Mouse (Mus musculus) heart, embryonic 13.5 days (tissue): ENCODE data around the gene Pnkd. TPM values are rescaled to one million over a fixed set of nuclear protein-coding genes. Genes with fewer than 3 reads are reported as not detected.
A peak's percentile ranks its signal among the peaks of the same experiment; 100 is the strongest.

Experiments
- ATAC-seq: fragments of 200-750 bp; cut with Nextera tagmentation; 2 replicates; pipeline ENCODE4 v1.8.0; 2017; ENCODE audit warnings: moderate TSS enrichment; ENCODE audit not compliant: insufficient number of reproducible peaks, low FRiP score, low TSS enrichment; ENCODE audit errors: extremely low read depth
- H3K27ac ChIP-seq: fragments of 300-500 bp; sonication (generic); replicated peaks from 2 replicates; pipeline ENCODE4 v1.5.1; 2015; ENCODE audit warnings: moderate library complexity, mild to moderate bottlenecking, inconsistent platforms
- H3K27me3 ChIP-seq: fragments of 300-500 bp; sonication (generic); replicated peaks from 2 replicates; pipeline ENCODE4 v1.6.1; 2015; ENCODE audit warnings: mild to moderate bottlenecking, inconsistent platforms
- H3K36me3 ChIP-seq: fragments of 300-500 bp; sonication (generic); 2 replicates; pipeline ENCODE4 v1.6.1; 2015; ENCODE audit warnings: mild to moderate bottlenecking, inconsistent platforms
- H3K4me1 ChIP-seq: fragments of 300-500 bp; sonication (generic); 2 replicates; pipeline ENCODE4 v1.6.1; 2015; ENCODE audit warnings: inconsistent platforms
- H3K4me2 ChIP-seq: fragments of 300-500 bp; sonication (generic); 2 replicates; pipeline ENCODE4 v1.6.1; 2015; ENCODE audit warnings: inconsistent platforms, mild to moderate bottlenecking, moderate library complexity
- H3K4me3 ChIP-seq: fragments of 300-500 bp; sonication (generic); 2 replicates; pipeline ENCODE4 v1.5.1; 2015; ENCODE audit warnings: moderate library complexity, mild to moderate bottlenecking, inconsistent platforms
- H3K9ac ChIP-seq: fragments of 300-500 bp; sonication (generic); 2 replicates; pipeline ENCODE4 v1.6.1; 2015; ENCODE audit warnings: inconsistent platforms, mild to moderate bottlenecking, moderate library complexity
- H3K9me3 ChIP-seq: fragments of 300-500 bp; sonication (generic); 2 replicates; pipeline ENCODE4 v1.6.1; 2016; ENCODE audit warnings: inconsistent platforms
- WGBS: fragments of 180-500 bp; shearing (Covaris S2); methylation state at CpG from one replicate; pipeline ENCODE4 v1.1.7; 2015; ENCODE audit warnings: mixed read lengths; 5-methylcytosine and 5-hydroxymethylcytosine counted together
- polyA plus RNA-seq: library from polyadenylated mRNA; unstranded; fragments of >200 nt; fragmentation: Nextera tagmentation; extraction: Ambion mirVana; gene quantifications from 2 replicates; pipeline ENCODE4 v1.2.1, GENCODE M21; 2015

Gene Pnkd
- polyA plus RNA-seq, 1 experiment from 2014 or later, result 227 TPM

DNA sequence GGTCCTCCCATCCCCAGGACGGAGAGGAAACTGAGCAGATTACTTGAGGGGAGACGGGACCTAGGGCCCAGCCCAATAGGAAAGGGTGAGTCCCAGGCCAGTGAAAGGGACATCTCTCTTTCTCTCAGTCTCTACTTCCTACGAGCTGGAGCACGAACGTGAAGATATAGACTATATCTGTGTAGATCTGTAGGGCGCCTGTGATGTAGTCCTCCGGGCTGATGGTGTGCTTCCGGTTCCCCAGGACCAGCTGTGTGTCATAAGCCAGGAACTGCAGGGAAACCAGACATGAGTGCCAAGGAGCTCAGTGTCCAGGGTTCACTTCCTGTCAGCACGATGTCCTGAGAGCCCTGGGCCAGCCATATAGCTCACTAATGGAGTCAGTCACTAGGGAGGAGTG, 4.5 kb downstream of the Pnkd start:
- no peaks in the 10 kb centered on the region for H3K27me3 ChIP-seq
- no peaks in the 10 kb centered on the region for H3K9me3 ChIP-seq
- H3K4me1 ChIP-seq, result peaks cover 84% of the 10 kb centered on the region
- H3K27ac ChIP-seq, result peak overlapping the region; percentile 92
- H3K36me3 ChIP-seq, result peaks cover 69% of the 10 kb centered on the region
- H3K4me2 ChIP-seq, result 0 out of 2 replicates have a peak overlapping the region, but pooled peaks have one; percentile 10
- peak overlapping the region; percentile 60 for H3K9ac ChIP-seq
- 68% methylated on average over 9 of the region's 9 CpGs for WGBS
- H3K4me3 ChIP-seq, result no peak overlapping the region
- no peak for ATAC-seq

DNA sequence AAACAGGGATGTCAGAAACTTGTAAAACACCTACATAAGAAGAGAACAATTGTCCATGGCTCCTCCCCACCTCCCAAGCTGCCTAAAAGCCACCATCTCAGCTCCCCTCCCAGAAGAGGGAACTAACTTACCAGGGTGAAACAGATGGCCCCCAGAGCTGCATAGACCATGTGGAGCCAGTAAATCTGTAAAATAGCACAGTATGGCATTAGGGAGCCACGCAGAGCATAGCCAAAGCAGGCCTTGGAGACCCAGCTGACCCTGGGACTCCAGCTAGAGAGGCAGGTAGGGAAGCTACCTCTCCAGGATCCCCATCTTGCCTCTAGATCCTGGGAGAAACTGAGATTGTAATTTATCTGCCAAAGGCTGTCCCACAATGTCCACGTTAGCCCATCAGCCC, 5.0 kb downstream of the Pnkd start:
- peaks cover 88% of the 10 kb centered on the region for H3K4me1 ChIP-seq
- 58% methylated on average over 2 of the region's 2 CpGs for WGBS
- ATAC-seq, result no peak
- H3K4me3 ChIP-seq, result no peak overlapping the region
- peak overlapping the region; percentile 60 for H3K9ac ChIP-seq
- peaks cover 72% of the 10 kb centered on the region for H3K36me3 ChIP-seq
- no peaks in the 10 kb centered on the region for H3K27me3 ChIP-seq
- H3K4me2 ChIP-seq, result peak overlapping the region; percentile 10; the same call in 1 of the 2 replicates
- H3K27ac ChIP-seq, result peak overlapping the region; percentile 92
- no peaks in the 10 kb centered on the region for H3K9me3 ChIP-seq

DNA sequence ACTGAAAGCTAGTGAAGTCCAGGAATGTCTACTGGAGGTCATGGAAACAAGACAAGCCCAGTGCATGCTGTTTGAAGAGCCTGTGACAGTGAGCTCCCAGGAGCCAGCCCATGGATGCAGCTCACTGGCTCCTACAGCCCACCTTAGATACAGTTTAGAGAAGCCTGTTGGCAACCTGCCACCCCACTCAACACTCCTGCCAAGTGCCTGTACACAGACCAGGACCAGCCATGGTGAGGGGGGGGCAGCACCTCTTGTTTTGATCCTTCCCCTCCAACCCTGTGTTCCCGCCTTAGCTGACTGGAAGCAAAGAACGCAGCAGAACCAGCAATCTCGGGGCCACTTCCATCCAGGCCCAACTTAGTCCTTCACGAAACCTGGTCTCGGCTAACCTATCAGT, 5.4 kb downstream of the Pnkd start:
- Histone ChIP-seq H3K9me3 (no peaks in the 10 kb centered on the region), H3K27ac (peak overlapping the region; percentile 92), H3K4me1 (peaks cover 92% of the 10 kb centered on the region), H3K4me2 (peak overlapping the region; percentile 33), H3K27me3 (no peaks in the 10 kb centered on the region), H3K36me3 (peaks cover 74% of the 10 kb centered on the region), H3K9ac (peak overlapping the region; percentile 66), H3K4me3 (no peak overlapping the region)
- WGBS, result 39% methylated on average over 5 of the region's 5 CpGs
- ATAC-seq, result peak; percentile 67; the same call in 1 of the 2 replicates

DNA sequence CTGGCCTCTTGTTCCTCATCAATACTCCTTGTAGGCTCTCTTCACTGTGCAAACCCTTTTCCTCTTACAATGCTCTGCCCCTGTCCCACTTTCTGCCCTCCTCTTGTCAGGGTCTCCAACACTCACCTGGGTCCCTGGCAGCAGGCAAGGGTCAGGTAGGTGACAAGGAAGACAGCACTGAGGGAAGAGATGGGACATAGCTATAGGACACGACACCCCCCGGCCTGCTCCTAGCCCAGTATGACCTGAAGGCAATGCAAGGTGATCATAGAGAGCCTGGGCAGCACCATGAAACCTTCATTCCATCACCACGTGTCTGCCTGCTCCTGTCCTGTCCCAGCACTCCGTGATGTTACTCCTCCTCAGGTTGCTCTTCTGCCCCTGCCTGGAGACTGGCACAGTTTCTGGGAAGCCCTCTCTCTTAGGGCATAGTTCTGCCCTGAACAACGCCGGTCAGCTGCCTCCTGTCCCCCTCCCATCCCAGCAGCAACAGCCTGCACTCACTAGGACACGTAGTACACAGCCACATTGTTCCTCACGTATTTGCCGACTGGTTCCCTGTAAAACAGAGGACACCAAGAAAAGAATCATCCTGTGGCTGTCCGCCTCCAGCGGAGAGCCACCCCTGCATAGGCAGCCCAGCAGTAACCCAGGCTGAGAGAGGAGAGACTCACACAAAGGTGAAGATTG, 7.7 kb downstream of the Pnkd start:
- Histone ChIP-seq H3K4me1 (peaks cover 98% of the 10 kb centered on the region), H3K9ac (peak overlapping the region; percentile 37; the same call in 1 of the 2 replicates), H3K9me3 (no peaks in the 10 kb centered on the region), H3K4me2 (no peak overlapping the region), H3K27ac (0 out of 2 replicates have a peak overlapping the region, but pooled peaks have one; percentile 10), H3K27me3 (no peaks in the 10 kb centered on the region), H3K36me3 (peaks cover 65% of the 10 kb centered on the region), H3K4me3 (no peak overlapping the region)
- ATAC-seq, result no peak
- 83% methylated on average over 11 of the region's 11 CpGs for WGBS

DNA sequence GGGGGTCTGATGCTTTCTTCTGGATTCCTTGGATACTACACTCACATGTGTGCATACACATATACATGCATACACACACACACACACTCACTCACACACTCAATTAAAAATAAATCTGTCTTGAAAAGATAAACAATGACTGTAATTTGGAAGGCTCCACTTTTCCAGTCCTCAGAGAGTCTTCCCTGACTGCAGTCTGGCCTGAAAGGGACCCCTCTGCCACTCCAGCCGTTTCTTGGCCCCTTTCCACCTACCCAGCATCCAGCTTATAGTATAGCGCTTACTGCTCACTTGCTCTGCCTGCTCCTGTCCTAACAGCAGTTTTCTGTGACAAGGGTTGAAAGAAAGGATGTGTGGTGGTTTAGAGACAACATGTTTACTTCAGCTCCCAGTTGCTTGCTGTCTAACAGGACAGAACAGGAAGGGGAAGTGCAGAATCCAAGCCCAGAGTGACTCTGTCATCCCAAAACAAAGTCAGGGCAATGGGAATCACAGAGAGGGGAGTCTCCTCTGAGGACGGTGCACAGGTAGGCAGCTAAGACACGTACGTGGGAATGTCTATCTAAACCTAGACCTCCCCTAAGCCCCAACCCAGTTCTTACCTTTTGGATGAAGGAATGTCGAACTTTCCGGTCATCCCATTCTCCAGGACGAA, 8.7 kb downstream of the Pnkd start:
- peaks cover 99% of the 10 kb centered on the region for H3K4me1 ChIP-seq
- WGBS, result 74% methylated on average over 8 of the region's 8 CpGs
- peak overlapping the region; percentile 62 for H3K9ac ChIP-seq
- H3K27ac ChIP-seq, result peak overlapping the region; percentile 99
- H3K4me2 ChIP-seq, result 0 out of 2 replicates have a peak overlapping the region, but pooled peaks have one; percentile 0
- no peaks in the 10 kb centered on the region for H3K9me3 ChIP-seq
- no peak overlapping the region for H3K4me3 ChIP-seq
- H3K27me3 ChIP-seq, result no peaks in the 10 kb centered on the region
- peaks cover 56% of the 10 kb centered on the region for H3K36me3 ChIP-seq
- no peak for ATAC-seq

DNA sequence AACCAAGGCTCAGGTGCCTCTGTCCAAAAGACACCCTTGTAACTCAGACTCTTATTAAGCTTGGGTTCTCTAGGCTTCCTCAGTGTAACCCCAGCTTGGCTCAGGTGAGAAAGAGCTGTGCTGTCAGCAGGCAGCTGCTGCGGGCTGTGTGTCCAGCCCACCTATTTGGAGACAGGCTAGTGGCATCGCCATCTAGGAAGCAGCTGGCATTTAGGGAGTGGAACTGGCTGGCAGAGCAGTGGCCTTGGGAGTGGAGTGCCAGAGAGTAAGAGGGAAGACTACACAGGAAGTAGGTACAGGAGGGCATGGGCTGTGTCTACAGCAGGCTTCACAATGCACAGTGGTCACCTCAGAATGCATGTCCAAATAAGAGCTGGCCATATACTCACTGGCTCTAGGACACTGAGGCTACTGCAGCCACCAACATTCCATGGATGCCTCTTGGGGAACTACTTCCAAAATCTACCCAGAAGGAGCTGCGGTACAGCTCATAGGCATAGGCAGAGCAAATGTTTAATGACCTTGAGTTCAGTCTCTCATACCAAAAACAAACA, 9.4 kb downstream of the Pnkd start:
- Histone ChIP-seq H3K9me3 (no peaks in the 10 kb centered on the region), H3K27me3 (no peaks in the 10 kb centered on the region), H3K27ac (peak overlapping the region; percentile 99), H3K36me3 (peaks cover 52% of the 10 kb centered on the region), H3K4me3 (no peak overlapping the region), H3K9ac (peak overlapping the region; percentile 62), H3K4me2 (peak overlapping the region; percentile 0; the same call in 1 of the 2 replicates), H3K4me1 (peaks cover 99% of the 10 kb centered on the region)
- no peak for ATAC-seq
- WGBS, result 63% methylated on average over 3 of the region's 3 CpGs

DNA sequence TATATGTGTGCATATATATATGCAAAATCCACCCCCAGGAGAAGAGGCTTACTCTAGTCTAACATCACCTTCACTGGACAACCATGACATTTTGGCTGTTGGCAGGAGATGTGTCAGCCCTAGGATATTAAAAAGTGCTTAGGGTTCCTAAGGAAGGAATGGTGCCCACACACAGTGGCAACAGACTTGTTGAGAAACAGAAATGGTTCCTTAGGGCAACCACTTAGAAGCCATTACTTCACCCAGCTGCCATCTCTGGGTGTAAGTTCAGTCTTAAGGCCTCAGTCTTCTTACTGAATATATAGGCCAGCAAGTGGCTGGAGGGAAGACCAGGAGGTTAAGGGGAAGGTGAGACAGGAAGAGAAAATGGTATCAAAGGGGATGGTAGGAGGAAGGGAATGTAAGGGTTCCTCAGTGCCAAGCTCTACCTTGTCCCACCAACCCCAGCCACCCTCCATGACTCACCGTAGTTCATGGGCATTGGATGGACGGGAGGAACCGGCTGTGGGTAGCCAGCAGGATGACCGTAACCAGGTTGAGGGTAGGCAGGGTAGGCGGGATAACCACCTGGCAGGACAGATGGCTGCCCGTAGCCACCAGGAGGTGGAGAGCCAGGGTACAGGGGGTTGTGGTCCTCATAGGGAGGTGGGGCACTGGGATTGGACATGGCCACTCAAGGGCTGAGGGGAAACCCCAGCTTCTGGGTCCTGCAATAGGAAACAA, 10.2 kb downstream of the Pnkd start:
- no peaks in the 10 kb centered on the region for H3K9me3 ChIP-seq
- H3K9ac ChIP-seq, result peak overlapping the region; percentile 78
- peak overlapping the region; percentile 99 for H3K27ac ChIP-seq
- 72% methylated on average over 6 of the region's 6 CpGs for WGBS
- H3K4me3 ChIP-seq, result peak overlapping the region; percentile 44
- H3K4me2 ChIP-seq, result peak overlapping the region; percentile 73
- no peaks in the 10 kb centered on the region for H3K27me3 ChIP-seq
- ATAC-seq, result no peak; the same call in 1 of the 2 replicates
- H3K36me3 ChIP-seq, result peaks cover 48% of the 10 kb centered on the region
- H3K4me1 ChIP-seq, result peaks cover 99% of the 10 kb centered on the region

DNA sequence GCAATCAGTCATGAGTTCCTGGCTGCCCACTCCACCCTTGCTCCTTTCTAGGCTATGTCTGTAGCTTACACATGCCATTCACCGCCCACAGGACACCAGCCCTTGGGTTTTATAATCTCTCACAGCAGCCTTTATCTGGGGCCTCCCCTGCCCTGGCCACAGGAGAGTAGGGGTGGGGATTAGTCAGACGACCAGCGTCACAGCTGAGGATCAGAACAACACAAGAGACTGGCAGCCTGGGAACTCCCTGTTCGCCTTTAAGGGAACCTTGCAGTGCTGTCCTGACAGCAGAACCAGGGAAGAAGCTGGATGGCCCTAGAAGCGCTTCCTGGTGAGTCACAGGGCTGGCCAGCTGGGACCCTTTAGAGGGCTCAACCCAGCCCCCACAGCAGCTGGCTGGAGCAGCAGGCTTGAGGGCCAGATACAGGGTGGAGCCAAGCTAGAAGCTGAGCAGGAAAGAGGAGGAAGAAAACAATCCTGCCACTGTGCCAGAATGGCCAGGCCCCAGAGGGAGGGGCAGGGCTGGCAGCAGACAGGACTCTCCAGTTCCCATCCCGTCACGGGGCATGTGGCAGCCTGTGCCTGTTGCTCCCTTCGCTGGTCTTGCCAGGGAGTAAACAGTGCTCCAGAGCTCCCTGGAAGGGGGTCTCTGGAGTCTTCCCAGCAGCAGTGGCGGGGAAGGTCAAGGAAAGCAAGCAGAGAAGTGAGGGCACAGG, 10.9 kb downstream of the Pnkd start:
- Histone ChIP-seq H3K27me3 (no peaks in the 10 kb centered on the region), H3K27ac (peak overlapping the region; percentile 99), H3K4me2 (peak overlapping the region; percentile 73), H3K4me1 (peaks cover 99% of the 10 kb centered on the region), H3K9me3 (no peaks in the 10 kb centered on the region), H3K4me3 (peak overlapping the region; percentile 44), H3K36me3 (peaks cover 44% of the 10 kb centered on the region), H3K9ac (peak overlapping the region; percentile 78)
- peak; percentile 77 for ATAC-seq
- WGBS, result 7% methylated on average over 9 of the region's 9 CpGs

DNA sequence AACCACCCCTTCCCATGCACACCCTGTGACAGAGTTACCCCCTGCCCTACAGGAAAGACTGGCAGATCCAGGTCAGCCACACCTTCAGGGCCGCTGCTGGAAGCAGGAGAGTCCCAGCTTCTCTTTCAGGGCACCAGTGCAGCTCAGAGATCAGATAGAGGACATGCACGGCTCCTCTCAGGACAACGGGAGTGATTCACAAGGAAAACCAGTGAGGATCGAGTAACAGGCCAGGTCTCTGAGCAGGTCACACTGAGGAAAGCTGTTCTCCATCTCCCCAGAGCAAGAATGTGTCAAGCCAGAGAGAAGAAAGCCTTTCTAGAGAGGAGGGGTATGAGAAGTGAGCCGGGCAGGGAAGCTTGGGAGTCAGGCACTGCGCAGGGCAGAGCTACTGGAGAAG, 11.7 kb downstream of the Pnkd start:
- H3K4me2 ChIP-seq, result peak overlapping the region; percentile 73
- no peaks in the 10 kb centered on the region for H3K27me3 ChIP-seq
- peaks cover 99% of the 10 kb centered on the region for H3K4me1 ChIP-seq
- peak overlapping the region; percentile 99 for H3K27ac ChIP-seq
- no peaks in the 10 kb centered on the region for H3K9me3 ChIP-seq
- peak overlapping the region; percentile 78 for H3K9ac ChIP-seq
- no peak for ATAC-seq
- peak overlapping the region; percentile 44 for H3K4me3 ChIP-seq
- 13% methylated on average over 6 of the region's 6 CpGs for WGBS
- peaks cover 36% of the 10 kb centered on the region for H3K36me3 ChIP-seq

DNA sequence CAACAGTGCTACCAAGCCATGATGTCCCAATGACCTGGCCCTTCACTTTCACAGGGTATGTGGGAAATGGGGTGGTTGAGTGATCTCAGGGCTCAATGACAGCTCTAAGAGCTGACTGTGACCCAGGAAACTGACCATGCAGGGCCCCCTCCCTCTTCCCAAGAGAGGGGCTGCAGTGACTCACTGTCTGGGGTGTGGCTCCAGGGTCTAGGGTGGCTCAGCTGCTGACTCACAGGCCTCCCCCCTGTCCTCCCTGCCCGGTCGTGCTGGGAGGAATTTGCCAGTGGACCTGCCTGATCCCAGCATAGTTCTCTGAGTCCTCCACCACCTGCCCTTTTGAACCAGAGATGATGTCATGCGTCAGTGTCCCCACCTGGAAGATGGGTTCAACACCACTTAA, 12.5 kb downstream of the Pnkd start:
- Histone ChIP-seq H3K9me3 (no peaks in the 10 kb centered on the region), H3K4me1 (peaks cover 98% of the 10 kb centered on the region), H3K4me2 (peak overlapping the region; percentile 73), H3K9ac (peak overlapping the region; percentile 78), H3K4me3 (peak overlapping the region; percentile 44; the same call in 1 of the 2 replicates), H3K27me3 (no peaks in the 10 kb centered on the region), H3K36me3 (peaks cover 28% of the 10 kb centered on the region), H3K27ac (peak overlapping the region; percentile 99)
- peak; percentile 18; the same call in 1 of the 2 replicates for ATAC-seq
- WGBS, result 35% methylated on average over 3 of the region's 3 CpGs
